Comparison of ENCODE assay signal across 10 mouse cellular contexts in genomic region chr11:53522930-53523329, GRCm38 (mm10). TPM values are rescaled to one million over a fixed set of nuclear protein-coding genes. Genes with fewer than 3 reads are reported as not detected.
DNase-seq lines count a peak whose midpoint lies in the region; ATAC-seq lines count a peak whose summit lies in the region.
"Had no signal": no experiment of that assay in that cellular context is flagged by ENCODE, and none has a peak within 500 bp of the region (broad histone marks: within the 10 kb centered on the region; RNA-seq: fewer than 3 reads in every experiment).

No protein-coding gene starts in this region.

- peak; percentile 66 for DNase-seq in layer of hippocampus, adult 11-12 months (ENCODE audit: low spot score)
- no peak for DNase-seq in layer of hippocampus, postnatal 14 days (ENCODE audit: low spot score in 2 of 2)
- peak; percentile 94 for DNase-seq in cerebellum, adult 9-11 months
- peak; percentile 69 for DNase-seq in left cerebral cortex, adult 11 months (ENCODE audit: low spot score)
- DNase-seq in right cerebral cortex, adult 2 months (ENCODE audit: low spot score in 2 of 2): peak; percentile 78 to 80
- DNase-seq in adrenal gland, postnatal 4 days (ENCODE audit: low spot score in 2 of 2): no peak
- no peak for DNase-seq in urinary bladder, postnatal 4 days (ENCODE audit: low spot score in 2 of 2)
- DNase-seq: gastrocnemius, postnatal 25 days; kidney, adult 8-10 months had no signal

- no peak for ATAC-seq in activated CD4-positive, CD25-positive, alpha-beta regulatory T cell, adult 4 months

RNA-seq across cellular contexts. Expression of gene Sept8, which starts 3.9 kb away (rescaled TPM):
- total RNA-seq in layer of hippocampus, postnatal 14 days (2021): 100 to 1,000 TPM; 206 to 209 TPM
- total RNA-seq in adrenal gland, postnatal 4 days (2021): 10 to 100 TPM; 60.4 to 65.7 TPM
- 1 to 10 TPM; 1.0 to 1.4 TPM for polyA plus RNA-seq in activated CD4-positive, CD25-positive, alpha-beta regulatory T cell, adult 4 months (2017; shearing (Covaris generic))

RNA-seq across cellular contexts. Expression of gene Sowaha, which starts 42.9 kb away (rescaled TPM):
- 100 to 1,000 TPM; 106 to 108 TPM for total RNA-seq in layer of hippocampus, postnatal 14 days (2021)
- 1 to 10 TPM; 1.7 to 2.2 TPM for total RNA-seq in adrenal gland, postnatal 4 days (2021)
- polyA plus RNA-seq in activated CD4-positive, CD25-positive, alpha-beta regulatory T cell, adult 4 months (2017; shearing (Covaris generic)): not detected

RNA-seq across cellular contexts. Expression of gene Gm9945, which starts 43.0 kb away (rescaled TPM):
- 1 to 10 TPM; 2.4 to 2.5 TPM for total RNA-seq in layer of hippocampus, postnatal 14 days (2021)
- total RNA-seq in adrenal gland, postnatal 4 days (2021): not detected
- polyA plus RNA-seq in activated CD4-positive, CD25-positive, alpha-beta regulatory T cell, adult 4 months (2017; shearing (Covaris generic)): not detected
- total RNA-seq: gastrocnemius, postnatal 25 days had no signal

RNA-seq across cellular contexts. Expression of gene Kif3a, which starts 44.2 kb away (rescaled TPM):
- 100 to 1,000 TPM; 140 to 149 TPM for total RNA-seq in layer of hippocampus, postnatal 14 days (2021)
- total RNA-seq in adrenal gland, postnatal 4 days (2021): 10 to 100 TPM; 27.5 to 30.1 TPM
- polyA plus RNA-seq in activated CD4-positive, CD25-positive, alpha-beta regulatory T cell, adult 4 months (2017; shearing (Covaris generic)): 1 to 10 TPM; 5.9 to 7.8 TPM

RNA-seq across cellular contexts. Expression of gene Gm9837, which starts 52.7 kb away (rescaled TPM):
- total RNA-seq in layer of hippocampus, postnatal 14 days (2021): not detected
- not detected for total RNA-seq in adrenal gland, postnatal 4 days (2021)
- not detected for polyA plus RNA-seq in activated CD4-positive, CD25-positive, alpha-beta regulatory T cell, adult 4 months (2017; shearing (Covaris generic))
- total RNA-seq: gastrocnemius, postnatal 25 days had no signal

Comparison
In these comparisons a context has a peak if more than half of its experiments do, and no peak if none do; other contexts are left out.
1. DNase-seq: peak in layer of hippocampus, adult 11-12 months (single experiment), cerebellum, adult 9-11 months (single experiment), left cerebral cortex, adult 11 months (single experiment) and right cerebral cortex, adult 2 months (2 of 2); none in layer of hippocampus, postnatal 14 days (0 of 2), adrenal gland, postnatal 4 days (0 of 2) and urinary bladder, postnatal 4 days (0 of 2).
2. RNA of gene Sowaha, which starts 42.9 kb away (total RNA-seq): 106 to 108 TPM in layer of hippocampus, postnatal 14 days; 1.7 to 2.2 TPM in adrenal gland, postnatal 4 days; every median in the first group is over 10 times any median in the second.